Mouse (Mus musculus) lung, postnatal 14 days (tissue): Measurements from ENCODE around the gene Vps37c.
A peak's percentile ranks its signal among the peaks of the same experiment; 100 is the strongest.

Experiments used
- DNase-seq: peaks from one replicate; pipeline ENCODE4 v3.0.0; 2021

The Vps37c gene

DNA sequence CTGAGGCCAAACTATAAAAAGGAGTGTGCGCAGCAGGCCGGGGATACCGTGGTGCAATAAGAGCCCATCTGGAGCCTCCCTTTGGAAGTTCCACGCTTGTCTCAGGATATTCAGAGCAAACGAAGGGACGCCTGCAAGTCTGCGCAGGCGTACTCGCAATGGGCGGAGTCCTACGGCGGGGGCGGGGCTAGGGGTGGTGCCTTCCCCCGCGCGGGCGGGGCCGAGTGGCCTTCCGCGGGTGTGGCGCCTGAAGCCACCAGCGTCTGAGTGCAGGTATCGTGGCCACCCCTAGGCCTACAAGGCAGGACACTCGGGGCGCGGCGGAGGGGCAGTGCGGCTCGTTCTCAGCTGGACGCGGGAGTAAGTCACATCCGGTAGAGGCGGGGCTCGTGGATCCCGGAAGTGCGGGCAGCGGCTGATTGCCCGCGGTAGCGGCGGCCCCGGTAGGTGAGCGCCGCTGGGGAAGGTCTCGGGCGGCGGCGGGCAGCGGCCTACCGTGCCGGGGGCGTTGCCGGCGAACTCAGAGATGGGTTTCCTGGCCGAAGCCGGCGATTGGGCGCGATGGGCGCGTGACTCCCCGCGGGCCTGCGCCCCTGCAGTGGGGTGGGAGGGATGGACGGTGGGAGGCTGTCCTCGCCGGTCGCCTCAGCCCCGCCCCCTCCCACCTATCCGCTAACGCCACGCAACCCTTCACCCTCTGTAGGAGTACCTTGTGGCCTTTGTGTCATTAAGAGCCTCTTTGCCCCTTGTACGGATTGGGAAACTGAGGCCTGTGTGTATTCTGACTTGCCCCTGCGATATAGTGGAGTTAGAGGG lies at the start of gene Vps37c:
Gene Vps37c, plus strand, starts transcription at position 199 of the 816 bp plus-strand sequence.
- DNase-seq: peak; percentile 97

DNA sequence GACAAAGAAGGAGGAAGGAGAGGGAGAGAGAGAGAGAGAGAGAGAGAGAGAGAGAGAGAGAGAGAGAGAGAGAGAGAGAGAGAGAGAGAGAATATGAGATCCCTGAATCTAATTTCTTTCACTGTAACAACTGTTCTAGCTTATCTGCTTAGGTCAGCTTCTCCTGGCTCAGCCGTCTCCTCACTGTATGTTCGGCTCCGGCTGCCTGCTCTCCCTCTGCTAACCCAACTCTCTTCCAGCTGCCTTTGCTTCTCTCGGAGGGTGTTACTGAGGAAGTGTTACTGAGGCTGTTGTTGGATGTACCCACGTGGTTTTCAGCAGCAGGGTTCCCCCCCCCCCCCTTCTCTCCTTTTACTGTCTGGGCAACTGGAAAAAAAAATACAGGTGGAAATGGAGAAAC lies 48.5 kb upstream of the Vps37c start:
- DNase-seq: no peak

DNA sequence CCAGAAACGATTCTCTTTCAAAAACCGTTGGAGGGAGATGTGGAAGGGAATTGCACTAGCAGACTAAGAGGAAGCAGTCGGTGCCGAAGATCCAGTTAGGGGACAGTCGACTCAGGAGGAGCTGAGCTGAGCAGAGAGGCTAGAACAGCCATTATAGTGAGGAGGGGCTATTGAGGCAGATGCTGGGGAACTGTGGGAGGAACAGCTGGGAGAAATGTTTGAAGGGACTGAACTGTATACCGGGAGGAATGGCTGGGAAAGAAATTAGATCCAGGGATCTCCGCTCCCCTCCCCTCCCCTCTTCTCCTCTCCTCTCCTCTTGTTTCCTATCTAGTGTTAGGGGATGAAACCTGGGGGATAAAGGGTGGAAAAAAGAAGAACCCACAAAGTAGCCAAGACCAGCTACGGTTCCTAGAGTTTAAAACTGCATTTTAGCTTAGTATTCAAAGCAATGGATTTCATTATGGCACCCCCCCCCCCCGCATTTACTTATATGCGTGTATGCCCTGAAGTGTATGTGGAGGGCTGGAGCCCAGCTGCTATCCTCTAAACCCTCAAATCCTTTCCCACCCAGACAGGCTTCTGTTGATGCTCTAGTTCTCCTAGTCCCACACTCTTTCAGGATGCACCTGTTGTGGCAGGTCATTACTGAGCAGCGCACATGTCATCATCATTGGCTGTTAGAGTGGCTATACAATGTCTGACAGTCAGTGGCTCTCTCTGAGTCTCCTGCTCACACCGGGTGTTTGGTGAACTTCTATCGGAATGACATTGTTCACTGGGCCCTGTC lies 47.8 kb upstream of the Vps37c start:
- no peak for DNase-seq

DNA sequence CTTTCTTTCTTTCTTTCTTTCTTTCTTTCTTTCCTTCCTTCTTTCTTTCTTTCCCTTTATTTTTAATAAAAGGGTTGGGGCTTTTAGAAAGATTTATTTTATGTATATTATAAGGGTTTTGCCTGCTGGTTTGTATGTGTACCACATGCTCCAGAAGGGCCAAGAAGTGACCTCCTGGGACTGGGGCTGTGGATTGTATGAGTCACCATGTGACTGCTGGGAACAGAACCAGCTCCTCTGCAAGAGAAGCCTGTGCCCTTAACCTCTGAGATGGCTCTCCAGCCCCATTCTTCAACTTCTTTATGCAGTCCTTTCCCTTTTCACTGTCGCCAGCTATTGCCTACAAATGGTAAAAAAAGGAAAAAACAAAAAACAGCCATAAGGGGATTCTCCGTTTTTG lies 42.9 kb upstream of the Vps37c start:
- no peak for DNase-seq

DNA sequence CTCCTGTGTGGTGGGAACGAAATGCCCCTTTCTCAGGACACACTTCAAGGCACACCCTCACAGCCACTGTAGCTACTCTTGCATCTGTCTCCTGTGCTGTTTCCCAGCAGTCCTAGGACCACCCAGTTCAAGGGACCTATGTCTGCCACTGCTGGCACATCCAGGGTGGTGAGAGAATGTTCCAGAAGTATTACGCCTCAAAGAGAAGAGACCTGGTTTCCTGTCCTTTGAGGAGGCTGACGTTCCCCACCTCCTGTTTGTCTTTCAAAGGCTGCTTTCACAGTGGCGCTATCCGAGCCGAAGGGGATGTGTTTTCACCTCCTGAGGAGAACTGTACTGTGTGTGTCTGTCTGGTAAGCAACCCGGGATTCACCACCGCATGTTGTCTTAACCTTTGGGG lies 40.4 kb upstream of the Vps37c start:
- DNase-seq: no peak

DNA sequence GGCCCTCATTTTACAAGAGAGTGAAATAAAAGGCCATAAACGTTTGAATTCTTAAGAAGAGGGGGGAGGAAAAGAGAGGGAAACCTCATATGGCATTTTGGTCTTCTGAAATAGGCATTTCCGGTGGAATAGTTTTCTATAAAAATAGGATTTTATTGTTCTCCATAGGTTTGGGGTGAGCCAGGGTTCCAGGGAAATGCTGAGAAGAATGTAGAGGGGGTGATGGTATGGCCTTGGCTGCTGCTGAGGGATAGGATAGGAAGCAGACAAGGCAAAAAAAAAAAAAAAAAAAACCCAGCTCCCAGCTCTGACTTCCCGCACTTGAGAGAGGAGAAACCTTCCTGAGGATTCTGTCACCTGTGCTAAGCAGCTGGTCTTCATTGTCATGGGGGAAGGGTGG lies 32.5 kb upstream of the Vps37c start:
- DNase-seq: no peak

DNA sequence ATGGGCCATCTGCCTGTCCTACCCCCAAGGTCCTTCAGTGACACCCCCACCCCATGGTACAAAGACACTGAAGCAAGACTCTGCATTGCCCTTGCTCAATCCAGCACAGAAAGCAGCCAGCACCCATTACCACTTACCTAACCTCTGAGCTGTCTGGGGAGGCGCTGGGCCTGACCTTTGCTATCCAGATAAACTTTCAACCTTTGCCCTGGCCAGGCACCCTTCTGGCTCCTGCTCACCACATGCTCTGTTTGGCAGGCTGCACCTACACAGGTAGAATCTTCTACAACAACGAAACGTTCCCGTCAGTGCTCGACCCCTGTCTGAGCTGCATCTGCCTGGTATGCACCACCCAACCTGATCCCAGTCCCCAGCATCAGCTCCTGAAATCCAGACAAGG lies 30.8 kb upstream of the Vps37c start:
- no peak for DNase-seq

DNA sequence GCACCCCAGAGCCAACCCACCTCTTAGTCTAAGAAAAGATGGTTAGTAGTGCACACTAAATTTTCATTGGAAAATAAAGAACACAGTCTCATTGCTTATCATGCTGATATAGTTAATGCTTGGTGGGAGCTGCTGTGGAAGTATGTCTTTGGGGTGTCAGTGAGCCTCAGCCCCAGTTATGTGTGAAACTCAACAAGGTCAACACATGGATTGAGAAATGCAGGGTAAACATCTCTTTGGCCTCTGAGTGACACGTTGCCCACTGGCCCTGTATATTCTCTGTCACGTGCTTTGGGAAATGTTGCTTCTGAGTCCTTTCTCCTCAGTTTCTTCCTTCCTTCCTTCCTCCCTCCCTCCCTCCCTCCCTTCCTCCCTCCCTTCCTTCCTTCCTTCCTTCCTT lies 30.1 kb upstream of the Vps37c start:
- no peak for DNase-seq

DNA sequence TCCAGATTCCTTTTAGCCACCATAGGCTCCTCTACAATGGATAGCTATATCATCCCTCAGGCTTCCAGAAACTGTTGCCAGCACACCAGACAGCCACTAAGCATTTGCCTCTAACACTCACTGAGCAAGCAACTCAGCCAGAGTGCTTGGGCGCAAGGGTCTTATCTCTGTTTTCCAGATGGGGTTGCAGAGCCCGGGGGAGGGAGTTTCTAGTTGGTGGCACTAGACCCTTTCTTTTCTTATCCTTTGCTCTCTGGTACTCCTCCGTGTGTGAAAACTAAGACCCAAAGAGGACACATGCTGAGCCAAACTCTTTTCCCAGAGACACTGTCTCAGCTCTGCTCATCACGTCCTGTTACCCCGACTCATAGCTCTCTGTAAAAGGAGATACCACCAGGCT lies 27.2 kb upstream of the Vps37c start:
- no peak for DNase-seq

DNA sequence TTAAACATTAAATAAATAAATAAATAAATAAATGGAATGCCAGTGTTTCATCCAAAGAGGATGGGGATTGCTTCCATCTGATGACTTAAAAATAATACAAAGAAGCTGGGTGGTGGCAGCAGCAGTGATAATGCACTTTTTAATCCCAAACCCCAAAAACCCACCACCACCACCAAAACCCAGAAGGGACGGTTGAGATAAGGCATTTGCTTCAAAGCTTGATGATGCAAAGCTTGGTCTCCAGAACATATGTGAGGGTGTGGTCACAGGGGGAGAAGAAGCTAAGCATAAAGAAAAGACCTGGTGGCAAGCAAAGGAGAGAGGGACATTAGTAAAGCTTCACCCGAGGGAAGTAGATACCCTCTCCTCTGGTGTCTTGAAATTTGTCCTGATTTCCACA lies 26.6 kb upstream of the Vps37c start:
- DNase-seq: no peak

DNA sequence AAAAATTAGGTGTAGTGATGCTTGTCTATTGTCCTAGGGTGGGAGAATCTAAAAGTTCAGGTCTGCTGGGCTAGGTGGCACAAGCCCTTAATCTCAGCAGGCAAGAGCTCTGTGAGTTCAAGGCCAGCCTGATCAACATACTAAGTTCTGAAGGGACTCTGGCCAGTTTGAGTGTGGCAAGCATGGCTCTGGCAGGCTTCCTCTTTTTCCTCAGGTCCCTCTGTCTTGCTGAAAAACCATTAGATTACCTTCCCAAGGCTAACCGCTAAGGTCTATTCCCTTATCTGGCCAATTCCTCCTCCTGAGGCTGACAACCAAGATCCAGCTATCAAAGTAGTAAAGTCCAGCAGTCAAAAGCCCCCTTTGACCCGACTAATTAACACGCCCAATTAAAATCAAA lies 25.9 kb upstream of the Vps37c start:
- DNase-seq: no peak

DNA sequence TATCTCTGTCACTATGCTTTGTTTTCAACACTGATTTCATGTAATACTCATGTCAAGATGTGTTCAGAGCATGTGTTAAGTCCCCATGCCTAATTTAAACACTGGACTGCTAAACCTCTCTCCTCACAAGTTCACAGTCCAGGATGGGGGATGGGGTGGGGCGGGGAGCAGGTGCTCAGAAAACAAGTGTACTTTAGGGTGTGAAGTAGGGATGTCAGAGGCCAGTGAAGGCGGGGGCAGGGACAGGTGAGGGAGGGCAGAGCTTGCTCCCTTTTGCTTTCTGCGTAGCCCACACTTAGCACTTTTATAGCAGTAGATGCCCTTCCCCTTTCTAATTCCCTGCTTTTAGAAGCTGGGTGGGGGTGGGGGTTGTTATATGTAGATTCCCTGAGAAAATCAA lies 23.4 kb upstream of the Vps37c start:
- DNase-seq: no peak

DNA sequence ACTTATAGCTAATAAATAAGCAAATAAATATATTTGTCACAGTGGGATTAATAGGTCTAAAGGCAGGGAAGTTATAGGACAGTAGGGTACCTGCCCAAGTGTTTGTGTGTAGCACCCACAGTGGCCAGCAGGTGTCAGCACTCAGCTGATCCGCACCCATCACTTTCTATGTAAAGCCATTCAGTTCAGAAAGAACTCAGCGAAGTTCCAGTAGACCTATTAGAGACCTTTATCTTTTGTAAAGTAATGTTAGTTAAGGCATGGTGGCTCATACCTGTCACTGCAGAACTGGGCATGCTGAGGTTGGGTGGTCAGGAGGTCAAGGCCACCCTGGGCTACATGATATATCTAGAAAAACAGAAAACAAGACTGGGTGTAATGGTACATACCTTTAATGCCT lies 23.0 kb upstream of the Vps37c start:
- DNase-seq: peak; percentile 72

DNA sequence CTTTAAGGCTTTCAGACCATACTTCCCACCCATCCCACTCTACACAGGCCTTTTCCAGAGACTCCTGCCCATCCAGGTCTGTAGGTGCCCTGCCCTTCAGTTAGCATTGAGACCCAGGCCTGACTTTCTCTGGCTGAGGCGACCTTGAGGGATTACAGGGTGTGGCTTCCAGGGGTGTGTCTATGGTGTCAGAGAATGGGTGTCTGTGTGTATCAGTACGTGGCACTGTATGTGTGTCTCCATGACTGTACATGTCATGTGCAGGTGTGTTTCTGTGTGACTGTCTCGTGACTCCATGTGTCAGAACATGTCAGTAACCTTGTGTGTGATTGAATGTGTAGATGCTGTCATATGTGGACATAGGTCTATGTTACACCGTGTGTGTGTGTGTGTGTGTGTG lies 17.2 kb upstream of the Vps37c start:
- no peak for DNase-seq

DNA sequence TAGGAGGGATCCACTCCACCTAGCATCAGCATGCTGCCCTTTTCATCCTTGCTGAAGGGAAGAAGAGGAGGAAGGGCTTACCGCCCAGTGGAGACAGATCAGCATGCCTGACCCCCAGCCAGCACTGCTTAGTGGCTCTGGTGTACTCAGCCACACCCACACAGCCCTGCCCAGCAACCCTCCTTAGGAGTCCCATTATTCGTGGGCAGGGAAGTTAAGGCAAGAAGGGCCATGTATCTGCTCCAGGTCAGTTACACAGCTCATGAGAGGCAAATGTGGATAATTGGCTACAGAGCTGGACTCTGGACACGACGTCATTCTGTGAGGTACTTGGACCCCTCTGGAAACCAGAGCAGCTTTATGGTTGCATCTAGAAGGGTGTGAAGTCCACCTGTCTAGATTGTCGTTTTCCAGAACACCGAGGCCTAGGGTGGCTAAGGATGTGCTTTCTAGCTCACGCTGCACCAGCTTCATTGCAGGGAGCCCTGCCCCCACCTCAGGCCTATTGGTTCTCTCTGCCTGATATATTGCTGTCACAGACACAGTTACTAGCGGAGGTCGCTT lies 16.6 kb upstream of the Vps37c start:
- DNase-seq: no peak

DNA sequence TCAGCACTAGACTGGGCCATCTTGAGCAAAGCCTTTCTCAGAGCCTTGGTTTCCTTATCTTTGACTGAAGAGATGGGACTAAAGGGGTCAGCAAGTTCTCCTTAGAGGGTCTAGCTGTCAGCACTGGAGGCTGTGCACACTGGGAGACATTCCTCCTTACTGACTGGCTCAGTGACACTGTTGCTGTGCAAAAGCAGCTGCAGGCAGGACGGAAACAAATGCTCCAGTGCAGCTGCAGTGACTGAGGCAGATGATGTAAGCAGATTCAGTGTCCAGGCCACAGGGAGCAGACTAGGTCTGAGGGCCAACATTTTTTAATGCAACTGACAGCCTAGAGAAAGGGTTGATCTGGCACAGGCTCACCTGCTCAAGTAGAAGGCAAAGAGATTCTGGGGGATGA lies 15.3 kb upstream of the Vps37c start:
- DNase-seq: no peak

DNA sequence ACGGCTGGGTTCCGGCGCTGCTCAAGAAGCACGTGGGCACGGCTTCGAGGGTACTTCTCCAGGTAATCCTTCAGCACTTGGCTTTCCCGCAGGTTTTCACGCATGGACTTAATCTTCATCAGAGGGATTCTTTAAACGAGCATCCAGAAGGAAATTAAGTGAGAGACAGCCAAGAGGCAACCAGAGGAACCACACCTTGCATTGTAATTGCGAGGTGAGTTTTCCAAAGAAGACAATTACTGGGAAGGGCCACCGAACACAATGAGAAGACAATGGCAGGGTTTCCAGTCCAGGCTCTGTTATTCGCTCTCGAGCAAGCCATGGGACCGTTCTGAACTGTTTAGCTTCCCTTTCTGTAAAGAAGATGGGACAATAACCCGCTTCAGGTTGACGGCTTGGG lies 11.9 kb upstream of the Vps37c start:
- DNase-seq: no peak

DNA sequence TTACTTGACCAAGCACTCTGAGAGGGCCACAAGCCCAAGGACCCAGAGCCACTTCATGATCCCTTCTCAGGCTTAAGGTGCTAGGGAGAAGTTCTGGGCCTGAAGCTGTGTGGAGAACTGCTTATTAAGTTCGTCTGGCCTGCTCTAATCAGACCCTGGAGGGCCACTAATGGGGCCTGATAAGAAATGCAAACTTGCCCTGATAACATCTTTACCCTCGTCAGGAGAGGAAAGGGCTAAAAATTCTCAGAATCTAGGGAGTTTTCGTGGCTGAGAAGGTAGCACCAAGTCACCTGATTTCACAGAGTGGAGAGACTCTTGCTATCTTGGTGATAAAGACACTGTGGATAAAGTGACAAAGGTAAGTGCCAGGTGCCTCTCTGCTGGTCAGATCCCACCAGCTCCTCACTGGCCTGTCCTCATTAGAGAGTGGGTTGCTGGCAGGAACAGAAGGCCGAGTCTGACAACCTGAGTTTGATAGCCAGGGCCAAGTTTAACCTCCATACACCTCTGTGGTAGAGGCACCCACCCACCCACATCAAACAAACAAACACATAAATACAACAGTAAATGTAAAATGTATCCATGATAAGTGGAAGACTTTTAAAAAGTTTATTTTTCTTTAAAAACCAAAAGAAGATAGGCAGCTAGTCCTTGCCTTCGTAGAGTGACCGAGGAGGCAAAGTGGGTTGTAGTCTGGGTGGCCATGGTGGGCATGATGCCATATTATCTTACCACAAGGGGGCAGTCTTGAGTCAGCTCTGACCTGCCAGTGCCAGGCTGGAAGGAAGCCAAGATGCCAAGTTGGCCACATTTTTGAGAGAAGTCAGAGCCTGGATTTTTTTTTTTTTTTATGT lies 10.4 kb upstream of the Vps37c start, which contains the start of gene Pga5:
Gene Pga5, minus strand, starts transcription at position 157 of the 857 bp plus-strand sequence.
- DNase-seq: peak; percentile 90

DNA sequence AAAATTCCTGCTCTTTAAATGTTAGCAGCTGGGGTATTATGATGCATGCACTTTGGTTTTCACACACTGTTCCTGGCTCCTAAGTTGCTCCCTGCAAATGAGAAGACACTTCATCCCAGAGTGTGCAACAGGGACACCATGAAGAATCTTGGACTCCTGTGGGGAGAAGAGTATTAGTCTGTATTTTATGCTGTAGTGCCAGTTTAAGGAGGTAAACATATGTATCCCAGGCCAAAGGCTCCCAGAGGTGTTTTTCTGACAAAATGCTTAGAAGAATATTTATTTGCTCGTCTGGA lies 9.8 kb upstream of the Vps37c start:
- DNase-seq: no peak

DNA sequence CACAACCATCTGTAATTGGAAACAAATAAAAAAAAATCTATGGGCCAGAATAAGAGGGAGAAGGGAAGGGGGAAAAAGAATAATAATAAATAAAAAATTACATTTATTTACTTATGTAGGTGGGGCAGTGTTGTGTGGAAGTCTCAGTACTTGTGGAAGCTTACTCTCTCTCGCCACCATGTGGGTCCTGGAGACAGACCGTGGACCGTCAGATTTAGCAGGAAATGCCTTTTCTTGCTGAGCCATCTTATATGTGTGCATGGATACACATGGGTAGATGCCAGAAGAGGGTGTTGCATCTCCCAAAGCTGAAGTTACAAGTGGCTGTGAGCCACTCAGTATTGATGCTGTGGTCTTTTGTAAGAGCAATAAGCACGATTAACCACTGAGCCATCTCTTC lies 7.0 kb upstream of the Vps37c start:
- DNase-seq: no peak

DNA sequence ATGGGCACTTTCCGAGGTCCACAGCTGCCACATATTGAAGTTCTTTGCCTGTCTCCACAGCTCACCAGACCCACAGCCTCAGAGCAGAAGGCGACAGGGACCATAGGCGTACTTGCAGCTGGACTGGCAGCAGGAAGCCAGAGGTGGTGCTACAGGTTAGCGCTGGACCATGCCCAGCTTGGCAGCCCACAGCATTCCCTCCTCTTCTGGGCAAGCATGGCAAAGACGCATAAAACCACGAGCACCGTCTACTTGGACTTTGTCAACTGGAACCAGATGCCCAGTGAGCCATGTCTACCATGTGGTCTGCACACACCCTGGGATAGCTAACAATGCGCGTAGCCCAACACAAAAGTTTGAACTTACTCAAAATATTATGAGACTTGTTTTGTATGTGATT lies 3.5 kb upstream of the Vps37c start:
- no peak for DNase-seq

DNA sequence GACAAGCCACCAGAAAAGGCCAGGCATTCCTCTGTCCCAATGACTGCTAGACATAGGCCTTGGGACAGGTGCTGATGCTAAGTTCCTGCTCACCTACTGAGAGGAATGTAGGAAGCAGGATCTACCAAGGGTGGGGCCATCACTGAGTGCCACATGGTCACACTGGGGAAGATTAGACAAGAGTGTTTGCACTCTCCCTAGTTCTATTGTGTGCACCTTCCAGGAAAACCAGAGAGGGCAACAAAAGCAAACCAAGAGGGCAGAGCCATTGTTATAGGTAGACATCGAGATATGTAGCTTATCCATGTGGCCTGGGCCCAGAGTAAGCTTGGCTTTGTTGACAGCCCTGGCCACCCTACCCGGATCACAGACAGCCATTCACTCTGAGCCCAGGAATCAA lies 2.8 kb upstream of the Vps37c start:
- DNase-seq: no peak

DNA sequence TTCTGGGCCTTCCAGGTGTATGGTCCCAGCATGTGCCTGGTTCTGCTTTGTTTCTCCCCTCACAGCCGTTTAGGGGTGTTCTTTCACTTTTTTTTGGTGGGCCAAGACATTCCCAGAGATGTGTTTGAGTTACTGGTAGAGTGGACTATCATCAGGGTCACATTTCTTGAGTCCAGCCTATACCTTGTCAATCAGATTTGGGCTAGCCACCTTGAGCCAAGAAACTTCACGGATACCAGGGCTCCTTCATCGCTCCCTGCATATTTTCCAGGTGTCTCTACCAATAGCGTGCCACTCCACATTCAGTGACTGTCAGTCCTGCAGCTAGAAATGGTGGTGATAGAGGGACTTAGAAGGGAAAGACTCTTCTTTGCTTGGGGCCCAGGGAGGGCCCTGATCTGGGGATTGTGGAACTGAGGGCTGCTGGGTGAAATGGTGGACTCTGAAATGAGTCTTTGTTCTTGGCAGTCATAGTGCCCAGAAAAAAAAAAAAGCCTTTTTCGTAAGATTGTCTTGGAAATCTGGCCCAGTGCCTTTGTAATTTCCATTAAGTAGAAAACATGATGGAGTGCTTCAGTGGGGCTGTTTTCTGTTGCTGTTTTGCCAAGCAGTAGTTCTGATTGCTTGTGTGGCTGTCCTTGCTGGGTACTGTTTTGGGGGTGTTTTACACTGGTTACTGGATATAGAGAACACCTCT lies 1.1 kb downstream of the Vps37c start:
- DNase-seq: peak; percentile 23
